Mouse (Mus musculus) heart, embryonic 14.5 days (tissue): ENCODE results near the gene Nans. TPM values are rescaled to one million over a fixed set of nuclear protein-coding genes. Genes with fewer than 3 reads are reported as not detected.

Experiments used
- ATAC-seq: fragments of 200-750 bp; cut with Nextera tagmentation; 2 replicates; pipeline ENCODE4 v1.8.0; 2017; ENCODE audit warnings: low read depth, moderate TSS enrichment; ENCODE audit not compliant: insufficient number of reproducible peaks, insufficient read depth, low FRiP score
- H3K27ac ChIP-seq, 2 experiments: fragments of 200-500 bp in 1 of 2; fragments of 300-500 bp in 1 of 2; sonication (generic) in 1 of 2; replicated peaks in 1 of 2; 2 replicates each; pipeline ENCODE4 v1.5.1; 2012 to 2014; ENCODE audit warnings: low read depth in 2 of 2, low read length in 2 of 2, control low read depth in 1 of 2, mild to moderate bottlenecking in 1 of 2, mixed read lengths in 1 of 2; ENCODE audit not compliant: control insufficient read depth in 1 of 2, insufficient read depth in 1 of 2
- H3K27me3 ChIP-seq: fragments of 300-500 bp; sonication (generic); 2 replicates; pipeline ENCODE4 v1.6.1; 2014; ENCODE audit warnings: mild to moderate bottlenecking, low read length, control low read depth; ENCODE audit not compliant: control insufficient read depth, insufficient read depth
- H3K36me3 ChIP-seq: fragments of 300-500 bp; sonication (generic); 2 replicates; pipeline ENCODE4 v1.6.1; 2014; ENCODE audit warnings: mild to moderate bottlenecking, control low read depth, low read length, mixed read lengths; ENCODE audit not compliant: control insufficient read depth, insufficient read depth
- H3K4me1 ChIP-seq, 2 experiments: fragments of 200-500 bp in 1 of 2; fragments of 300-500 bp in 1 of 2; sonication (generic) in 1 of 2; 2 replicates each; pipeline ENCODE4 v1.6.1; 2012 to 2014; ENCODE audit warnings: low read length in 2 of 2, control low read depth in 1 of 2, mixed read lengths in 1 of 2; ENCODE audit not compliant: control insufficient read depth in 2 of 2, insufficient read depth in 2 of 2
- H3K4me2 ChIP-seq: fragments of 300-500 bp; sonication (generic); 2 replicates; pipeline ENCODE4 v1.6.1; 2014; ENCODE audit warnings: mild to moderate bottlenecking, low read length
- H3K4me3 ChIP-seq, 2 experiments: fragments of 200-500 bp in 1 of 2; fragments of 300-500 bp in 1 of 2; sonication (generic) in 1 of 2; 2 replicates each; pipeline ENCODE4 v1.5.1; 2012 to 2014; ENCODE audit warnings: low read length in 2 of 2, mild to moderate bottlenecking in 2 of 2, control low read depth in 1 of 2, low read depth in 1 of 2, moderate library complexity in 1 of 2; ENCODE audit not compliant: control insufficient read depth in 1 of 2, insufficient read depth in 1 of 2
- H3K9ac ChIP-seq: fragments of 300-500 bp; sonication (generic); 2 replicates; pipeline ENCODE4 v1.6.1; 2014; ENCODE audit warnings: mild to moderate bottlenecking, low read length
- H3K9me3 ChIP-seq: fragments of 300-500 bp; sonication (generic); 2 replicates; pipeline ENCODE4 v1.6.1; 2016; ENCODE audit warnings: low read length, control low read depth; ENCODE audit not compliant: control insufficient read depth
- WGBS: fragments of 180-500 bp; shearing (Covaris S2); extraction: QIAGEN DNeasy Blood & Tissue Kit; methylation state at CpG from one replicate; pipeline ENCODE4 v1.1.7; 2014; 5-methylcytosine and 5-hydroxymethylcytosine counted together
- polyA plus RNA-seq: library from polyadenylated mRNA; unstranded; fragments of >200 nt; fragmentation: Nextera tagmentation; extraction: Ambion mirVana; gene quantifications from 2 replicates; pipeline ENCODE4 v1.2.1, GENCODE M21; 2014

The Nans gene
- polyA plus RNA-seq, 1 experiment from 2014 or later: 48.6 TPM

- H3K4me1 ChIP-seq: peaks cover 0 to 10% of the 10 kb centered on the region in 2 experiments; a peak in 2 of 4 replicates
- H3K9ac ChIP-seq: peak within 1 kb of the TSS; percentile 57
- peak; percentile 45 for ATAC-seq
- no peak within 1 kb of the TSS for H3K27ac ChIP-seq
- peak within 1 kb of the TSS; percentile 73 for H3K4me2 ChIP-seq
- H3K9me3 ChIP-seq: no peaks in the 10 kb centered on the region
- peak within 1 kb of the TSS; percentile 48 to 51 for H3K4me3 ChIP-seq
- WGBS: under 1% methylated on average over 46 of the region's 46 CpGs
- peaks cover 69% of the 10 kb centered on the region for H3K27me3 ChIP-seq
- H3K36me3 ChIP-seq: no peaks in the 10 kb centered on the region
Observed at GRCm38 (mm10) chr4:46535840-46536361, 46.9 kb downstream of the Nans start, which contains the start of gene Trim14. TSS of gene Trim14 (minus strand) at chr4:46536141.

GRCm38 (mm10) chr4:46539167-46539566 lies 50.1 kb downstream of the Nans start:
- Histone ChIP-seq H3K4me1 (peaks cover 0 to 10% of the 10 kb centered on the region in 2 experiments; a peak in 2 of 4 replicates), H3K36me3 (no peaks in the 10 kb centered on the region), H3K9me3 (no peaks in the 10 kb centered on the region), H3K27me3 (peaks cover 52% of the 10 kb centered on the region), H3K4me2 (no peak overlapping the region), H3K4me3 (no peak overlapping the region), H3K9ac (no peak overlapping the region), H3K27ac (no peak overlapping the region)
- WGBS: 46% methylated on average over 9 of the region's 9 CpGs
- ATAC-seq: no peak

GRCm38 (mm10) chr4:46541707-46542106 lies 52.7 kb downstream of the Nans start:
- no peak overlapping the region for H3K4me2 ChIP-seq
- no peaks in the 10 kb centered on the region for H3K4me1 ChIP-seq
- H3K9me3 ChIP-seq: no peaks in the 10 kb centered on the region
- no peak overlapping the region for H3K27ac ChIP-seq
- peaks cover 32% of the 10 kb centered on the region for H3K27me3 ChIP-seq
- H3K36me3 ChIP-seq: no peaks in the 10 kb centered on the region
- H3K4me3 ChIP-seq: no peak overlapping the region
- H3K9ac ChIP-seq: no peak overlapping the region
- no peak for ATAC-seq
- 40% methylated on average over 9 of the region's 9 CpGs for WGBS

- WGBS: 84% methylated on average over 13 of the region's 13 CpGs
- H3K4me2 ChIP-seq: no peak overlapping the region
- H3K27me3 ChIP-seq: peaks cover 14% of the 10 kb centered on the region
- no peak overlapping the region for H3K27ac ChIP-seq
- no peak overlapping the region for H3K9ac ChIP-seq
- no peaks in the 10 kb centered on the region for H3K4me1 ChIP-seq
- H3K36me3 ChIP-seq: no peaks in the 10 kb centered on the region
- ATAC-seq: no peak
- no peaks in the 10 kb centered on the region for H3K9me3 ChIP-seq
- H3K4me3 ChIP-seq: no peak overlapping the region
Observed at GRCm38 (mm10) chr4:46543366-46544050, 54.5 kb downstream of the Nans start.

- H3K4me1 ChIP-seq: no peaks in the 10 kb centered on the region
- peaks cover 7% of the 10 kb centered on the region; the same call in 1 of the 2 replicates for H3K27me3 ChIP-seq
- WGBS: 18% methylated on average over 1 of the region's 1 CpGs
- no peak overlapping the region for H3K27ac ChIP-seq
- no peaks in the 10 kb centered on the region for H3K9me3 ChIP-seq
- no peak for ATAC-seq
- no peaks in the 10 kb centered on the region for H3K36me3 ChIP-seq
- H3K9ac ChIP-seq: no peak overlapping the region
- no peak overlapping the region for H3K4me2 ChIP-seq
- H3K4me3 ChIP-seq: no peak overlapping the region
Observed at GRCm38 (mm10) chr4:46544313-46544712, 55.3 kb downstream of the Nans start.

- Histone ChIP-seq H3K36me3 (no peaks in the 10 kb centered on the region), H3K27me3 (no peaks in the 10 kb centered on the region; the same call in 1 of the 2 replicates), H3K9ac (no peak overlapping the region), H3K27ac (no peak overlapping the region), H3K4me2 (no peak overlapping the region), H3K9me3 (no peaks in the 10 kb centered on the region), H3K4me3 (no peak overlapping the region), H3K4me1 (no peaks in the 10 kb centered on the region)
- ATAC-seq: no peak
- WGBS: 8% methylated on average over 9 of the region's 9 CpGs
Observed at GRCm38 (mm10) chr4:46545498-46545897, 56.5 kb downstream of the Nans start.

GRCm38 (mm10) chr4:46546709-46547108 lies 57.7 kb downstream of the Nans start:
- WGBS: 39% methylated on average over 6 of the region's 6 CpGs
- ATAC-seq: no peak
- Histone ChIP-seq H3K36me3 (no peaks in the 10 kb centered on the region), H3K4me2 (no peak overlapping the region), H3K27ac (no peak overlapping the region), H3K9ac (no peak overlapping the region), H3K4me3 (no peak overlapping the region), H3K4me1 (no peaks in the 10 kb centered on the region), H3K9me3 (no peaks in the 10 kb centered on the region), H3K27me3 (no peaks in the 10 kb centered on the region; the same call in 1 of the 2 replicates)
